Mouse (Mus musculus) neural tube, embryonic 12.5 days (tissue): ENCODE data around the gene Gm21258. TPM values are rescaled to one million over a fixed set of nuclear protein-coding genes. Genes with fewer than 3 reads are reported as not detected.
"Not testable (repeated sequence)": the region's sequence is repeated elsewhere in the genome, so short reads cannot be mapped to it uniquely, and the experiment has no call there.

Experiments
- ATAC-seq: fragments of 200-750 bp; cut with Nextera tagmentation; 2 replicates; pipeline ENCODE4 v1.8.0; 2017; ENCODE audit warnings: low read depth, mild to moderate bottlenecking, moderate TSS enrichment, moderate library complexity; ENCODE audit not compliant: low FRiP score
- H3K27ac ChIP-seq: fragments of 300-500 bp; sonication (generic); 2 replicates; pipeline ENCODE4 v1.5.1; 2016
- H3K27me3 ChIP-seq: fragments of 300-500 bp; sonication (generic); replicated peaks from 2 replicates; pipeline ENCODE4 v1.6.1; 2016; ENCODE audit warnings: mild to moderate bottlenecking
- H3K36me3 ChIP-seq: fragments of 300-500 bp; sonication (generic); 2 replicates; pipeline ENCODE4 v1.6.1; 2016; ENCODE audit warnings: mild to moderate bottlenecking
- H3K4me1 ChIP-seq: fragments of 300-500 bp; sonication (generic); 2 replicates; pipeline ENCODE4 v1.6.1; 2016
- H3K4me2 ChIP-seq: fragments of 300-500 bp; sonication (generic); replicated peaks from 2 replicates; pipeline ENCODE4 v1.6.1; 2016; ENCODE audit warnings: mild to moderate bottlenecking
- H3K4me3 ChIP-seq: fragments of 300-500 bp; sonication (generic); 2 replicates; pipeline ENCODE4 v1.5.1; 2016
- H3K9ac ChIP-seq: fragments of 300-500 bp; sonication (generic); 2 replicates; pipeline ENCODE4 v1.6.1; 2016; ENCODE audit warnings: mild to moderate bottlenecking
- H3K9me3 ChIP-seq: fragments of 300-500 bp; sonication (generic); 2 replicates; pipeline ENCODE4 v1.6.1; 2016; ENCODE audit warnings: mild to moderate bottlenecking
- WGBS: fragments of 180-500 bp; shearing (Covaris S2); methylation state at CpG from one replicate; pipeline ENCODE4 v1.1.7; 2016; 5-methylcytosine and 5-hydroxymethylcytosine counted together
- polyA plus RNA-seq: library from polyadenylated mRNA; unstranded; fragments of >200 nt; fragmentation: Nextera tagmentation; extraction: Ambion mirVana; gene quantifications from 2 replicates; pipeline ENCODE4 v1.2.1, GENCODE M21; 2016

The Gm21258 gene
- polyA plus RNA-seq = not detected in 2 replicates

GRCm38 (mm10) chrY:52779740-52780139 lies at the start of gene Gm21258:
Gene Gm21258, plus strand, starts transcription at chrY:52780040.
- not testable (repeated sequence) for H3K4me2 ChIP-seq, H3K9ac ChIP-seq, H3K36me3 ChIP-seq, H3K9me3 ChIP-seq, ATAC-seq, H3K4me3 ChIP-seq, H3K27ac ChIP-seq, H3K27me3 ChIP-seq, H3K4me1 ChIP-seq
- WGBS = no CpG with 5 or more reads among the region's 6 CpGs
